Comparison of ENCODE assay signal across 21 mouse cellular contexts in the genomic region with DNA sequence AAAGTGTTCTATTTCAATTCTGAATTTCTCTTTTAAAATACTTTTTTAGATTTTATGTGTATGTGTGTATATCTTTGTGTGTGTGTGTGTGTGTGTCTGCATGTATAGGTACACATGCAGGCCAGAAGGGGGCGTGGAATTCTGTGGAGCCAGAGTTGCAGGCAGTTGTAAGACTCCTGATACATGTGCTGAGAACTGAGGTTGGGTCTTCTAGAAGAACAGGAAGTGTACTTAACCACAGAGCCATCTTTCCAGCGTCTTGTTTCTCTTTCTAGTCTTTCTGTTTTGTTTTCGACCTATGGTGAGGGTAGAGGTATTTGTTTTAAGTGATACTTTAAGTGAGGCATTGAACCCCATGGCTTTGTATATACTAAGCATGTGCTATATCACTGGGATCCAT. TPM values are rescaled to one million over a fixed set of nuclear protein-coding genes. Genes with fewer than 3 reads are reported as not detected.
DNase-seq lines count a peak whose midpoint lies in the region; ATAC-seq and TF ChIP-seq lines count a peak whose summit lies in the region.
"Had no signal": no experiment of that assay in that cellular context is flagged by ENCODE, and none has a peak within 500 bp of the region (broad histone marks: within the 10 kb centered on the region; RNA-seq: fewer than 3 reads in every experiment).

No protein-coding gene starts in this region.

- H3K9me3 ChIP-seq in intestine, postnatal 0 days (ENCODE audit: control insufficient read depth) = no peaks in the 10 kb centered on the region
- no peaks in the 10 kb centered on the region for H3K9me3 ChIP-seq in intestine, embryonic 16.5 days (ENCODE audit: control insufficient read depth, low read length)
- H3K9me3 ChIP-seq in lung, postnatal 0 days (ENCODE audit: low read length) = no peaks in the 10 kb centered on the region
- H3K9me3 ChIP-seq: forebrain, embryonic 12.5 days; heart, embryonic 12.5 days; hindbrain, embryonic 15.5 days; liver, embryonic 15.5 days had no signal

- no peak for TF ChIP-seq EP300 in lung, postnatal 0 days (IDR thresholded peaks at IDR 0.05)

- peaks cover 21% of the 10 kb centered on the region for H3K36me3 ChIP-seq in intestine, postnatal 0 days (ENCODE audit: control insufficient read depth, insufficient read depth)
- peaks cover 8% of the 10 kb centered on the region for H3K36me3 ChIP-seq in intestine, embryonic 16.5 days (ENCODE audit: control insufficient read depth, insufficient read depth, low read length)
- H3K36me3 ChIP-seq in splenic B cell, adult 2 months (ENCODE audit: control insufficient read depth, insufficient read depth, low read length, poor library complexity, severe bottlenecking) = peaks cover 24% of the 10 kb centered on the region
- H3K36me3 ChIP-seq in lung, postnatal 0 days (ENCODE audit: insufficient read depth, low read length) = no peaks in the 10 kb centered on the region

- no peak overlapping the region for H3K4me3 ChIP-seq in intestine, postnatal 0 days (ENCODE audit: low read depth, low read length)
- no peak overlapping the region for H3K4me3 ChIP-seq in intestine, embryonic 16.5 days (ENCODE audit: low read length)
- no peak overlapping the region for H3K4me3 ChIP-seq in lung, postnatal 0 days (ENCODE audit: low read depth, low read length)
- H3K4me3 ChIP-seq: forebrain, embryonic 12.5 days; heart, embryonic 12.5 days; hindbrain, embryonic 15.5 days; liver, embryonic 15.5 days had no signal

- ATAC-seq in intestine, postnatal 0 days = no peak
- no peak for ATAC-seq in intestine, embryonic 16.5 days
- no peak for ATAC-seq in lung, postnatal 0 days

- WGBS in intestine, postnatal 0 days = 78% methylated on average over 3 of the region's 3 CpGs
- WGBS in intestine, embryonic 16.5 days = 79% methylated on average over 3 of the region's 3 CpGs
- WGBS in lung, postnatal 0 days = 92% methylated on average over 3 of the region's 3 CpGs

- no peak overlapping the region for H3K9ac ChIP-seq in intestine, postnatal 0 days (ENCODE audit: low read depth, low read length)
- H3K9ac ChIP-seq in intestine, embryonic 16.5 days (ENCODE audit: low read depth, low read length) = no peak overlapping the region
- H3K9ac ChIP-seq in lung, postnatal 0 days (replicated peaks; ENCODE audit: low read depth) = no peak overlapping the region
- H3K9ac ChIP-seq: forebrain, embryonic 12.5 days; heart, embryonic 12.5 days; hindbrain, embryonic 15.5 days; liver, embryonic 15.5 days had no signal

- H3K27ac ChIP-seq in intestine, postnatal 0 days (ENCODE audit: low read depth, low read length) = no peak overlapping the region
- H3K27ac ChIP-seq in intestine, embryonic 16.5 days (ENCODE audit: low read length) = no peak overlapping the region
- no peak overlapping the region for H3K27ac ChIP-seq in lung, postnatal 0 days (ENCODE audit: low read length)
- H3K27ac ChIP-seq: forebrain, embryonic 12.5 days; hindbrain, embryonic 15.5 days; liver, embryonic 15.5 days had no signal

- no peak overlapping the region for H3K4me2 ChIP-seq in intestine, postnatal 0 days (replicated peaks; ENCODE audit: low read depth)
- H3K4me2 ChIP-seq in intestine, embryonic 16.5 days (ENCODE audit: low read depth, low read length) = no peak overlapping the region
- no peak overlapping the region for H3K4me2 ChIP-seq in lung, postnatal 0 days (replicated peaks; ENCODE audit: low read depth, low read length)
- H3K4me2 ChIP-seq: forebrain, embryonic 12.5 days; heart, embryonic 12.5 days; hindbrain, embryonic 15.5 days; liver, embryonic 15.5 days had no signal

- H3K4me1 ChIP-seq in intestine, postnatal 0 days (replicated peaks; ENCODE audit: control insufficient read depth, insufficient read depth, low read length) = no peaks in the 10 kb centered on the region
- H3K4me1 ChIP-seq in intestine, embryonic 16.5 days (ENCODE audit: control insufficient read depth, insufficient read depth, low read length) = peaks cover 4% of the 10 kb centered on the region; the same call in 1 of the 2 replicates
- no peaks in the 10 kb centered on the region for H3K4me1 ChIP-seq in lung, postnatal 0 days (ENCODE audit: insufficient read depth, low read depth, low read length)

- H3K27me3 ChIP-seq in intestine, postnatal 0 days (replicated peaks; ENCODE audit: control insufficient read depth, insufficient read depth, low read length) = no peaks in the 10 kb centered on the region
- H3K27me3 ChIP-seq in intestine, embryonic 16.5 days (replicated peaks; ENCODE audit: control insufficient read depth, insufficient read depth, low read length) = no peaks in the 10 kb centered on the region
- H3K27me3 ChIP-seq in splenic B cell, adult 2 months (ENCODE audit: control insufficient read depth, insufficient read depth, low read length, poor library complexity, severe bottlenecking) = no peaks in the 10 kb centered on the region
- H3K27me3 ChIP-seq in lung, postnatal 0 days (replicated peaks; ENCODE audit: insufficient read depth, low read length) = no peaks in the 10 kb centered on the region
- H3K27me3 ChIP-seq: forebrain, embryonic 12.5 days; heart, embryonic 12.5 days; hindbrain, embryonic 15.5 days; liver, embryonic 15.5 days had no signal

- peak; percentile 63 for DNase-seq in CD4-positive helper T cell, adult 2 months (ENCODE audit: low read depth, low spot score)
- DNase-seq in T-cell, adult 2 months (ENCODE audit: low spot score) = peak; percentile 69
- peak; percentile 62 for DNase-seq in splenic B cell, adult 2 months (ENCODE audit: low read depth, low spot score)
- DNase-seq in cerebellum, adult 9-11 months = no peak
- DNase-seq in adrenal gland, postnatal 25 days = no peak
- no peak for DNase-seq in lung, postnatal 0 days (ENCODE audit: low spot score)
- DNase-seq: adrenal gland, postnatal 36 days; cerebellum, postnatal 10 days; gastrocnemius, postnatal 25 days; heart, postnatal 36 days; kidney, adult 2 months; kidney, postnatal 14 days; lung, postnatal 10 days; midbrain, embryonic 14.5 days; right cerebral cortex, adult 18-20 months had no signal

- TF ChIP-seq CTCF in intestine, postnatal 0 days (IDR thresholded peaks at IDR 0.05; ENCODE audit: low read depth) = 0 out of 2 replicates have a peak, but pooled peaks have one; percentile 25
- no peak for TF ChIP-seq CTCF in lung, postnatal 0 days (IDR thresholded peaks at IDR 0.05)

RNA-seq across cellular contexts. Expression of a gene that starts 20.7 kb away (rescaled TPM):
- 20.1 and 26.1 TPM in 2 replicates for polyA plus RNA-seq in intestine, postnatal 0 days (2015; fragmentation: Nextera tagmentation; extraction: Ambion mirVana)
- 19.7 and 23.6 TPM in 2 replicates for polyA plus RNA-seq in intestine, embryonic 16.5 days (2015; fragmentation: Nextera tagmentation; extraction: Ambion mirVana)
- 24.1 and 31.9 TPM in 2 replicates for total RNA-seq in adrenal gland, postnatal 25 days (2021)
- polyA plus RNA-seq in lung, postnatal 0 days (2015; fragmentation: Nextera tagmentation; extraction: Ambion mirVana) = 16.0 and 17.7 TPM in 2 replicates

Comparison
In these comparisons a context has a peak if more than half of its experiments do, and no peak if none do; other contexts are left out.
1. DNase-seq: peak in CD4-positive helper T cell, adult 2 months (single experiment), T-cell, adult 2 months (single experiment) and splenic B cell, adult 2 months (single experiment); none in cerebellum, adult 9-11 months (single experiment), adrenal gland, postnatal 25 days (single experiment) and lung, postnatal 0 days (single experiment).